Mouse (Mus musculus): ENCODE data around the gene Gpr176. TPM values are rescaled to one million over a fixed set of nuclear protein-coding genes. Genes with fewer than 3 reads are reported as not detected.

Gpr176 gene
- under 1 TPM in 1 of 2 experiments, not detected in 1; 0.24 TPM for total RNA-seq (2023)

DNA sequence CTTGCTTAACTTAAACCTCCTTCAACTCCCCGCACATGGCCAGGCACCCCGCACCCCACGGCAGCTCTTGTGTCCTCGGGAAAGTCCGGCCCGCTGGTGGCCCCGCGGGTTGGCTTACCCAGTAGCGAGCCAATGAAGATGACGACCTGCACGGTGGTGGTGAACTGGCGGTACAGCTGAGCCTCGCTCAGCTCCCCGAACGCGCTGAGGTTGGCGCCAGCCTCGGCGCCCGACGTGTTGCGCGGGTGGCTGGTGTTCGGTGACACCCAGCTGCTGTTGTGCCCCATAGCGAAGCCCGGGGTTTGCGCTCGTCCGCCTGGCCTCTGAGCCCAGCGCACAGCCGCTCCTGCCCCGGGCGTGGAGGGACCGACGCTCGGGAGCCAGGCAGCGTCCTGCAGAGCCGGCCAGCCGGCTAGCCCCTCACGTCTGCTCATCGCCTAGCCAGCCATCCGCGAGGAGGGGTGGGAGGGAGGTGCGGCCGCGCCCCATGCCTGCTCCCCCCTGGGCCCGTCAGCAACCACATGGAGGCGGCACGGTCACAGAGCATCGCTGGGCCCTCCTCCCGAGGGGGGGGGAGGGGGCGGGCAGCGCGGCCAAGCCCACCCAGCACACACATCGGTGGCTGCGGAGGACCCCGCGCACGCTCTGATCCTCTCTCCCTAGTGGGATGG, at the start of gene Gpr176:
TSS of gene Gpr176 (minus strand) at position 519 of the 671 bp plus-strand sequence.

DNA sequence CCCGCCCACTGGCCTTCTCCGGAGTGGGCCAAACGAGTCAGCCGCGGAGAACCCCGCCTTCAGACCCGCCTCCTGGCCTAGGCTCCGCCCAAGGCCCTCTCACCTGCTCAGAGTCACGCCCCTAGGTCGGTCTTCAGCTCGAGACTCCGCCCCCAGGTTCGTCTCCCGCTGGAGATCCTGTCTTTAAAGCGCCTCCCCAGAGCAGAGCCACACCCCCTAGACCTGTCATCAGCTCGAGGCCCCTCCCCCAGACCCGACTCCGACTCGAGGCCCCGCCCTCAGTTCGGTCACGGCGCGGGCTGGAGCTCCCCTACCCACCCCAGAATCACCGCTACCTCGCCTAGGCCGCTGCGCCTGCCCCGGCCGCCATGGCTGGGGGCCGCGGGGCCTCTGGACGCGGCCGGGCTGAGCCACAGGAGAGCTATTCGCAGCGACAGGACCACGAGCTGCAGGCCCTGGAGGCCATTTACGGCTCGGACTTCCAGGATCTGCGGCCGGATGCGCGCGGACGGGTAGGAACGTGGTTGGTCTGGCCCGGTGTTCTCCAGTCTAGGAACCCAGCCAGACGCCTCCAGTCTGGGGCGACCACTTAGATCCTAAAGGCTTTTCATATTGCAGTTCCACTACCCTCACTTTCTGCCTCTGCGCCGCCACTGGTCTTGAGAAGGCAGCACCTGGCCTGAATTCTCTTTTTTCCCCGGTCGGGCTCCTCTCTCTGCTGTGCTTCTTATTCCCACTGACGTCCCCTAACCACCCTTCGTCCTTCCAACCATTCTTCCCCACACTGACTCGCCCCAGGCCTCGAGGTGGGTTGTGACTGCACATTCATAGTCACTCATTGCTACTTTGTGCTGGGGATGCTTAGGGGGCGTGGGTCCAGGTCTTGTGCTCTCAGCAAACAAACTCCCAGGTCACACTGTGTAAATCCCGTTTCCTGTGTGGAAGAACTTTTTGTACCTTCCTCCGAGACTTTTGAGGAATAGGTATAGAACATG, 15.4 kb upstream of the Gpr176 start, which contains the start of gene Eif2ak4:
TSS of gene Eif2ak4 (plus strand) at position 278 of the 995 bp plus-strand sequence.

DNA sequence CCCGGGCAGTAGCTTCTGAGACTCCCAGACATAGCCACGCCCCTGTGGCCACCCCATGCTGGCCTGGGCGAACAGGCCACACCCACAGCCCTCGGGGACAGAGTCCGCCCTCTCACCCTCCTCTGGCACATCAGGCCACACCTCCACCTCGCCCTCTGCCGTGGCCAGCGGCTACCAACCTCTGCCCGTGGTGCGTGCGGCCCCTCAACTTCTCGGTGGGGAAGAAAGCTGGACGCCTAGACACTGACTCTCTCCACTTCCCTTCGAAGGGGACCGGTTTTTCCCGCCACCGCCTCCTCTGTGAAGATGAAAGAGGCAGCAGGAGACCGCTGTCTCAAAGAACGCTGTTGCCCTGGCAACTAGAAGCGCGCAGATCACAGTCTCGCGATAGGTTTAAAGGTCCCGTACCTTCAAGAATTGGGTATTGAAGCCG, 116.6 kb downstream of the Gpr176 start, which contains the start of gene Fsip1:
TSS of gene Fsip1 (minus strand) at position 346 of the 433 bp plus-strand sequence.

Other genes with a start within 250 kb of the Gpr176 start
- gene Fsip1, start 116.5 kb downstream of the Gpr176 start, total RNA-seq (2023) = 1 to 10 TPM; 2.3 to 5.2 TPM
- 10 to 100 TPM; 44.9 to 55.6 TPM for gene Eif2ak4, start 15.2 kb upstream of the Gpr176 start, total RNA-seq (2023)
- gene Srp14, start 106.3 kb upstream of the Gpr176 start, total RNA-seq (2023) = 100 to 1,000 TPM; 127 to 130 TPM
- 10 to 100 TPM; 79.6 to 86.7 TPM for gene Bmf, start 176.3 kb upstream of the Gpr176 start, total RNA-seq (2023)
- gene Bub1b, start 224.8 kb upstream of the Gpr176 start, total RNA-seq (2023) = 1 to 10 TPM; 3.6 to 5.7 TPM

All from B cell, adult 67 days (primary cell).